Mouse (Mus musculus) left cerebral cortex, adult 8-10 months (tissue): ENCODE measurements around the gene Runx1. TPM values are rescaled to one million over a fixed set of nuclear protein-coding genes. Genes with fewer than 3 reads are reported as not detected.

ENCODE experiments used
- DNase-seq, 2 experiments: peaks; one replicate each; pipeline ENCODE4 v3.0.0; 2022; ENCODE audit warnings: low spot score in 2 of 2
- total RNA-seq, 4 experiments: library from RNA; stranded (reverse); gene quantifications; 2 replicates each; pipeline ENCODE4 v1.2.4; 2022

Gene Runx1
- total RNA-seq, 4 experiments from 2014 or later, result 0.87 to 6.6 (median 2.4) TPM

GRCm38 (mm10) chr16:92656750-92657149, 169.2 kb downstream of the Runx1 start:
- DNase-seq, result no peak

GRCm38 (mm10) chr16:92654294-92654950, 171.5 kb downstream of the Runx1 start:
- no peak for DNase-seq

- DNase-seq, result no peak
These were observed 172.1 kb downstream of the Runx1 start for GRCm38 (mm10) chr16:92653816-92654215.

- DNase-seq, result no peak
These were observed 174.7 kb downstream of the Runx1 start for GRCm38 (mm10) chr16:92651256-92651655.

- no peak for DNase-seq
These were observed 179.8 kb downstream of the Runx1 start for GRCm38 (mm10) chr16:92646153-92646552.

- no peak for DNase-seq
These were observed 180.4 kb downstream of the Runx1 start for GRCm38 (mm10) chr16:92645423-92646115.

- no peak for DNase-seq
These were observed 181.1 kb downstream of the Runx1 start for GRCm38 (mm10) chr16:92644718-92645422.

GRCm38 (mm10) chr16:92644315-92644714, 181.6 kb downstream of the Runx1 start:
- DNase-seq, result no peak

- no peak for DNase-seq
These were observed 183.7 kb downstream of the Runx1 start for GRCm38 (mm10) chr16:92642283-92642682.

- no peak for DNase-seq
These were observed 184.9 kb downstream of the Runx1 start for GRCm38 (mm10) chr16:92641053-92641452.

GRCm38 (mm10) chr16:92639093-92639492, 186.9 kb downstream of the Runx1 start:
- DNase-seq, result no peak

- no peak for DNase-seq
These were observed 188.9 kb downstream of the Runx1 start for GRCm38 (mm10) chr16:92637033-92637432.

- DNase-seq, result no peak
These were observed 193.7 kb downstream of the Runx1 start for GRCm38 (mm10) chr16:92632115-92632763.

- no peak for DNase-seq
These were observed 194.3 kb downstream of the Runx1 start for GRCm38 (mm10) chr16:92631637-92632036.

GRCm38 (mm10) chr16:92630950-92631349, 195.0 kb downstream of the Runx1 start:
- DNase-seq, result no peak

- DNase-seq, result no peak
These were observed 196.1 kb downstream of the Runx1 start for GRCm38 (mm10) chr16:92629829-92630228.

GRCm38 (mm10) chr16:92627262-92627661, 198.7 kb downstream of the Runx1 start:
- DNase-seq, result no peak

GRCm38 (mm10) chr16:92623953-92624352, 202.0 kb downstream of the Runx1 start:
- DNase-seq, result no peak

- DNase-seq, result no peak
These were observed 204.1 kb downstream of the Runx1 start for GRCm38 (mm10) chr16:92621859-92622258.

GRCm38 (mm10) chr16:92620841-92621518, 205.0 kb downstream of the Runx1 start:
- no peak for DNase-seq

- DNase-seq, result no peak
These were observed 209.1 kb downstream of the Runx1 start for GRCm38 (mm10) chr16:92616839-92617238.
